Mouse (Mus musculus): ENCODE measurements at regions not wholly inside any gene's neighbourhood (a gene's known extent, or its start where the extent isn't known, plus 50 kb on each side); places are given as distances from the start of the nearest gene placed in this dataset.
A peak's percentile ranks its signal among the peaks of the same experiment; 100 is the strongest.

DNA sequence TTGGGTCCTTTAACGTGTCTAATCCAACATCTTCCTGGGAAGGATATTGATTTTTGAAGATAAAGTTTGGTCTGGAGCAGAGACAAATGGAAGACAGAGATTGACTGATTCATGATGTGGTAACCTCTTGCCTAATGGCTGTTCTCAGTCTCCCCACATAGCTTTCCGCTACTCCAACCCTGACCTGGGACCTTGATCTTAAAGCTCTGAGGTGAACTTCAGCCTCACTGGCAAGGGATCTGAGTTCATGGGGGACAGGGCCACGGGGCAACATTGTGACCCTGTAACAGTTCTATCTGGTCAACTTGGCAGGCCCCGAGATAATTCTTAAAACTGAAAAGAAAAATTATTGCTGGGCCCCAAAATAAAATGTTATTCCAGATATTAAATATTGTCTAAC, 107.5 kb upstream of the Rad23b start:
- TF ChIP-seq NANOG (IDR thresholded peaks at IDR 0.05; ENCODE audit: borderline replicate concordance, low read length): no peak
- no peak for TF ChIP-seq CTCF (conservative IDR thresholded peaks at IDR 0.05; ENCODE audit: low read length)
- no peak for TF ChIP-seq POU5F1 (IDR thresholded peaks at IDR 0.05; ENCODE audit: borderline replicate concordance, low read length)
- H3K4me1 ChIP-seq (replicated peaks; ENCODE audit: low read depth, low read length): peaks cover 7% of the 10 kb centered on the region; the same call in 1 of the 2 replicates
- no peaks in the 10 kb centered on the region for H3K27me3 ChIP-seq (ENCODE audit: insufficient read depth, low read length)
- H3K36me3 ChIP-seq (ENCODE audit: insufficient read depth, low read length): no peaks in the 10 kb centered on the region
- peaks cover 3% of the 10 kb centered on the region for H3K9me3 ChIP-seq (ENCODE audit: low read length)
- no peak overlapping the region for H3K4me3 ChIP-seq (replicated peaks; ENCODE audit: low read length)

DNA sequence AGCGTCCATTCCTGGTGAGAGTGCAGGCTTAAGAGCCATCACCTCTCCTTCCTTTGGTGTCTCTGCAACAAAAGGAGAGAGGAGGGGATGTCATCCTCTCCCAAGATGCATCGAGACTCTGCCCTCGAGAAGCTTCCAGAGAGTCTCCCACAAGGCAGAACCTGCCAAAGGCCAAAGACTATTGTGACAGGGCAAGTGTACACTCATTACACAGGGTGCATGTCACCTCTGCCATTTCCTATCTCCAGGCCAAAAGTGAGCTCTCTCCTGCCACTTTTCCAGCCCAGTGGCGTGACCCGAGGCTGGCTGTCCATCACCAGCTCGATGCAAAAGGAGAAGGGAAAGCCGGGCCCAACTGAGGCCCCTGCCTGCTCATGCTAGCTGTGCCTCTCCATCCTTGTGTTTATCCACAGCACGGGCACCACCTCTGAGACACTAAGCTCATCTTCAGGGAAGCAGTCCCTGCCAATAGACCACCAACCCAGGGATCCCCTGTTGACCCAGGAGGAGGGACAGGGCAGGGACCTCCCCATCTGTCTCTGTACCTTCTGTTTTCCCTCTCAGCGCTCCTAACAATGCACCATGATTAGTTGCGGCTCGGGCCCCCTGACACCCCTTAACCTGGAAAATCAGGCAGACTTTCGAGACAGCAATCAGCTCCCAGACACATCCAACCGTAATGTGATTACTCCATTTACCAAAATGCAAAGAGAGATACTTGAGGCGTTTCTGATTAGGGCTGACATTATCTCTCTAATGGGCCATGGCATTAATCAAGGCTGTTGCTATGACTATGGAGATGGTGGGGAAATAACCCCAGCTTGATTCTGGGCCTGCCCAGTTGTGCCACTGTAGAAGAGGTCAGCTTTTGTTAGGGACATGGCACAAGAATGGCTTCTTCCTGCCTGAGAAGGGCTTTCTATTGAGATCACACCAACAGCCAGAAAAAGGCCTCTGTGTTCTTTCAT, 106.5 kb upstream of the Rad23b start:
- no peak for TF ChIP-seq NANOG (IDR thresholded peaks at IDR 0.05; ENCODE audit: borderline replicate concordance, low read length)
- TF ChIP-seq POU5F1 (IDR thresholded peaks at IDR 0.05; ENCODE audit: borderline replicate concordance, low read length): no peak
- TF ChIP-seq CTCF (conservative IDR thresholded peaks at IDR 0.05; ENCODE audit: low read length): no peak
- peaks cover 11% of the 10 kb centered on the region for H3K4me1 ChIP-seq (replicated peaks; ENCODE audit: low read depth, low read length)
- no peak overlapping the region for H3K4me3 ChIP-seq (replicated peaks; ENCODE audit: low read length)
- no peaks in the 10 kb centered on the region for H3K36me3 ChIP-seq (ENCODE audit: insufficient read depth, low read length)
- no peaks in the 10 kb centered on the region for H3K27me3 ChIP-seq (ENCODE audit: insufficient read depth, low read length)
- H3K9me3 ChIP-seq (ENCODE audit: low read length): no peaks in the 10 kb centered on the region

DNA sequence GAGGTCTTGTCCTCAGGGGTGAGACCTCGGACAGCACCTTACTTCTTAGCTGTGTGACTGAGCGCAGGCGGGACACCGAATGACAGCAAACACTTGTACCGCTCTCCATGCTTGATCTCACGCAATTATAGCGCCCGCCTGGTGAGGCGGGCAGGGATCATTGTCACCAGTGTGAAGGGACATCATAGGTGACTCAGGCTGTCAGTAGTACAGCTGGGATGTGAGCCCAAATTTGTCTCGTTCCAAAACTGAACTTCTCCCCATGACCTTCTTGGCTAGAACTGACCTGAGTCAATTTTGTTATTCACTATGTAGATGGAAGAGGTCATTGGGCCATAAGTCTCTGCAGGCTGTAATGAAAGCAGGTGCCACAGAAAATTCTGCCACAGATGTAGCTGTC, 104.1 kb upstream of the Rad23b start:
- Histone ChIP-seq H3K27me3 (ENCODE audit: insufficient read depth, low read length) (no peaks in the 10 kb centered on the region), H3K36me3 (ENCODE audit: insufficient read depth, low read length) (no peaks in the 10 kb centered on the region)
- no peak for TF ChIP-seq NANOG (IDR thresholded peaks at IDR 0.05; ENCODE audit: borderline replicate concordance, low read length)
- TF ChIP-seq CTCF (conservative IDR thresholded peaks at IDR 0.05; ENCODE audit: low read length): no peak
- TF ChIP-seq POU5F1 (IDR thresholded peaks at IDR 0.05; ENCODE audit: borderline replicate concordance, low read length): no peak

DNA sequence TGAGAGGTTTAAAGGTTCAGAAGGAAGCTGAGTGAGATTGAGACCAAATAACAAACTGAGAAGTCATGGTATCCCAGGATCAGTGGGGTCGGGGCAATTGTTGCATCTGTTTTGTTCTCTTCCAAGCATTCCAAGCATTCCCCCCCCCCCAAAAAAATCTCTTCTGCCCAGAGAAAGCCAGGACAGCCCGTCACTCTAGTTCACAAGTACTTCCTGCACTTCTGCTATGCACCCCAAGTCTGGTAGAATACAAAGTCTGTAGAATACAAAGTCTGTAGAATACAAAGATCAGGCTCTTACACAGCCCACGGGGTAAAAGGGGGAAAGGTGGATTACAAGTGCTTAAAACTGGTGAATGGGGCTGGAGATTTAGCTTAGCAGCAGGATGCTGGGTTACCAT, 99.5 kb upstream of the Rad23b start:
- TF ChIP-seq NANOG (IDR thresholded peaks at IDR 0.05; ENCODE audit: borderline replicate concordance, low read length) (no peak), POU5F1 (IDR thresholded peaks at IDR 0.05; ENCODE audit: borderline replicate concordance, low read length) (no peak), CTCF (conservative IDR thresholded peaks at IDR 0.05; ENCODE audit: low read length) (no peak)

More for the DNA sequence above, 104.1 kb upstream of the Rad23b start:
- Histone ChIP-seq H3K4me1 (replicated peaks; ENCODE audit: low read depth, low read length) (peaks cover 10% of the 10 kb centered on the region), H3K4me3 (replicated peaks; ENCODE audit: low read length) (no peak overlapping the region), H3K9me3 (ENCODE audit: low read length) (no peaks in the 10 kb centered on the region)

DNA sequence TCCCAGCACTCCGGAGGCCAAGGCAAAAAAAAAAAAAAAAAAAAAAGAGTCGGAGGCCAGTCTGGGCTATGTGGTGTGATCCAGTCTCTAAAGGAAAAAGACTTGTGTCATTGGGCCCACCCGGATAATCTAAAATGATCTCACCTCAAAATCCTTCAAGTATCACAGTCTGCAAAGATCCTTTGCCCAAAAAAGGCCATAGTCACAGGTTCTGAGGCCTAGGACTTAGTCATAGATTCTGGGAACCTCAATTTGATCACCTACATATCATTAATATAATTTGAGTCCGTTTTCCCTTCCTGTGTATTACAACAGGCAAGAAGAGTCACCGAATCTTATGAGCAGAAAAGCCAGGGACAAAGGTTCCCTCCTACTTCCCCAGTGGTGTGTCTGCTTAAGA, 98.3 kb upstream of the Rad23b start:
- Histone ChIP-seq H3K4me1 (replicated peaks; ENCODE audit: low read depth, low read length) (peaks cover 7% of the 10 kb centered on the region), H3K27me3 (ENCODE audit: insufficient read depth, low read length) (no peaks in the 10 kb centered on the region), H3K36me3 (ENCODE audit: insufficient read depth, low read length) (no peaks in the 10 kb centered on the region), H3K4me3 (replicated peaks; ENCODE audit: low read length) (no peak overlapping the region), H3K9me3 (ENCODE audit: low read length) (no peaks in the 10 kb centered on the region)
- no peak for TF ChIP-seq NANOG (IDR thresholded peaks at IDR 0.05; ENCODE audit: borderline replicate concordance, low read length)
- no peak for TF ChIP-seq POU5F1 (IDR thresholded peaks at IDR 0.05; ENCODE audit: borderline replicate concordance, low read length)
- TF ChIP-seq CTCF (conservative IDR thresholded peaks at IDR 0.05; ENCODE audit: low read length): no peak

More for the DNA sequence above, 99.5 kb upstream of the Rad23b start:
- peaks cover 10% of the 10 kb centered on the region for H3K4me1 ChIP-seq (replicated peaks; ENCODE audit: low read depth, low read length)
- H3K9me3 ChIP-seq (ENCODE audit: low read length): no peaks in the 10 kb centered on the region
- no peaks in the 10 kb centered on the region for H3K27me3 ChIP-seq (ENCODE audit: insufficient read depth, low read length)
- H3K4me3 ChIP-seq (replicated peaks; ENCODE audit: low read length): no peak overlapping the region
- H3K36me3 ChIP-seq (ENCODE audit: insufficient read depth, low read length): no peaks in the 10 kb centered on the region

DNA sequence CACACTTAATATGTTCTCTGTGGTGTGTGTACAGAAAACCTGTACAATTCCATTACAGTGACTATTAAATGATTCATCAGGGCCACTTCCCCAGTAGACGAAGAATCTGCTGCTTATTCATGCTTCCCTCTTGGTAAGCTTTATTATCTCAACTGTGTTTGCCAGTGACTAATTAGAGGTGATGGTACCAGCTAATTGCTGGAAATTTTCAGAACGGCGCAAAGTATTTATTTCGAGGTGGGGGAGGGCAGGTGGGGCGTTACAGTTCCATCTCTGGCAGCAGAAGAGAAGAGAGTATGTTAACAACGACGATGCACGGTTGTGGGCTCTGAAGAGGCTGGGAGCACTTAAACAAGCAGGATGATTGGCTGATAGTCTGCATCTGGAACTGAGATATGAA, 96.1 kb upstream of the Rad23b start:
- Histone ChIP-seq H3K27me3 (ENCODE audit: insufficient read depth, low read length) (no peaks in the 10 kb centered on the region), H3K4me3 (replicated peaks; ENCODE audit: low read length) (no peak overlapping the region), H3K9me3 (ENCODE audit: low read length) (no peaks in the 10 kb centered on the region), H3K4me1 (replicated peaks; ENCODE audit: low read depth, low read length) (peaks cover 3% of the 10 kb centered on the region; the same call in 1 of the 2 replicates), H3K36me3 (ENCODE audit: insufficient read depth, low read length) (no peaks in the 10 kb centered on the region)
- TF ChIP-seq CTCF (conservative IDR thresholded peaks at IDR 0.05; ENCODE audit: low read length) (no peak), NANOG (IDR thresholded peaks at IDR 0.05; ENCODE audit: borderline replicate concordance, low read length) (no peak), POU5F1 (IDR thresholded peaks at IDR 0.05; ENCODE audit: borderline replicate concordance, low read length) (no peak)

DNA sequence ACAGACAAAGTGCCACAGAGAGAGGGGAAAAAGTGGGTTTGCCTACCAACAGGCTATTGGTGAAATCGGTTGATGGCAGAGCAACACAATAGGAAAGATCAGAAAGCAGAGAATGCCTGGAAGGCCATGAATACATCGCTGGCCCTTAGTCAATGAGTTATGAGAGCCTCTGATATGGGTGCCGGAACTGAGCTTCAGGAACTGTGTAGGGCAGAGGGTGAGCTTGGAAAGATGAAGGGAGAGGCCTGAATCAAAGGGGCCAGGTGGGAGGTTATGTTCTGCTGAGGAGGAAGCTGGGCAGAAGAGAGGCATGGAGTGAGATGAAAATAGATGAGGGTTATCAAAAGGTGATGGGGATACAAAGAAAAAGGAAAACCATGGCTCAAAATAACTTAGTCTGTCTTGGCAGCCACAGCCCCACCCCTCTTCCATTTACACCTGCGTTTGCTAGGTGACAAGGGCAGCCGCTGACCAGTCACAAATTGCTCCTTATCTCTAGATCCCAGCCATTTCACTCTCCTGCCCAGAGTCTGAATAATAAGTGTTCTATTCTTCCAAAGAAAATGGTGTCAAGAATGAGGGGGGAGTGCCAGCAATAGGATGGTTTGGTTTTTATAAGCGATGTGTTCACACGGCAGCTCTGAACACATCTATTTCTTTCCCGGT, 77.7 kb upstream of the Rad23b start:
- Histone ChIP-seq H3K4me1 (replicated peaks; ENCODE audit: low read depth, low read length) (peaks cover 24% of the 10 kb centered on the region), H3K4me3 (replicated peaks; ENCODE audit: low read length) (no peak overlapping the region), H3K27me3 (ENCODE audit: insufficient read depth, low read length) (no peaks in the 10 kb centered on the region), H3K36me3 (ENCODE audit: insufficient read depth, low read length) (no peaks in the 10 kb centered on the region), H3K9me3 (ENCODE audit: low read length) (peaks cover 6% of the 10 kb centered on the region)
- TF ChIP-seq POU5F1 (IDR thresholded peaks at IDR 0.05; ENCODE audit: borderline replicate concordance, low read length) (no peak), NANOG (IDR thresholded peaks at IDR 0.05; ENCODE audit: borderline replicate concordance, low read length) (no peak), CTCF (conservative IDR thresholded peaks at IDR 0.05; ENCODE audit: low read length) (no peak)

DNA sequence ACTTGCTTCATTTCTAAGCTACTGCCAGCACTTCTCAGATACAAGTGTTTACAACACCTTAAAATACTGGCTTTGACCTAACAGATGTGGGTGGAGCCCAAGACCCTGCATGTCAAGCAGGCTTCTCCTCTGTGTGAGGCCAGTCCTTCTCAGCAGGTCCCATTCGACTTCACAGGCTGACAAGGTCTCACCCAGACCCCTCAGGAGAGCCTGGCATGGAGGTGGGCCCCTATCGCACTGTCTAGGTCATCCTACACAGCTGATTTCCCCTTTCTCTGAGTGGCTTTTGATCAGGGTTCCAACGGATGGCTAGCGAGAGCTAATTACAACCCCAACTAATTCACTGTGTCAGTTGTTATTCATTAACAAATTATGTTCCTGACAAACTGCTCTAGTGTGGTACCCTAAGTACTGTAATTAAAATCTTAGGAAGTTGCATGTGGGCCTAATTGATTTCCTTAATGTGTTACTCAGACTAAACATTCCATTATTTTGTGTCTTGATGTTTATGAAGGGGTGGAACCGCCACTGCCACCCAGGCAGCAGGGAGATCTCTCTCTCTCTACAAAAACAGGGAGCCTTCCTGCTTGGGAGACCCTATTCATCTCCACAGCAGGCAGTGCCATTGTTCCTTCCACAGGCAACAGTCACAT, 73.4 kb upstream of the Rad23b start:
- H3K4me3 ChIP-seq (replicated peaks; ENCODE audit: low read length): no peak overlapping the region
- H3K4me1 ChIP-seq (replicated peaks; ENCODE audit: low read depth, low read length): peaks cover 35% of the 10 kb centered on the region
- no peaks in the 10 kb centered on the region for H3K36me3 ChIP-seq (ENCODE audit: insufficient read depth, low read length)
- H3K9me3 ChIP-seq (ENCODE audit: low read length): no peaks in the 10 kb centered on the region
- TF ChIP-seq NANOG (IDR thresholded peaks at IDR 0.05; ENCODE audit: borderline replicate concordance, low read length) (peak; percentile 70), POU5F1 (IDR thresholded peaks at IDR 0.05; ENCODE audit: borderline replicate concordance, low read length) (no peak), CTCF (conservative IDR thresholded peaks at IDR 0.05; ENCODE audit: low read length) (no peak)
- no peaks in the 10 kb centered on the region for H3K27me3 ChIP-seq (ENCODE audit: insufficient read depth, low read length)
